Mouse (Mus musculus) limb, embryonic 14.5 days (tissue): ENCODE measurements around the gene Hdac1. TPM values are rescaled to one million over a fixed set of nuclear protein-coding genes. Genes with fewer than 3 reads are reported as not detected.
A peak's percentile ranks its signal among the peaks of the same experiment; 100 is the strongest.
"Not testable (repeated sequence)": the region's sequence is repeated elsewhere in the genome, so short reads cannot be mapped to it uniquely, and the experiment has no call there.

Experiments used
- ATAC-seq: fragments of 200-750 bp; cut with Nextera tagmentation; 2 replicates; pipeline ENCODE4 v1.8.0; 2017; ENCODE audit warnings: low read depth, moderate number of reproducible peaks, moderate TSS enrichment; ENCODE audit not compliant: low FRiP score
- DNase-seq: peaks from one replicate; pipeline ENCODE4 v3.0.0-alpha.2; 2015; ENCODE audit warnings: low spot score
- H3K27ac ChIP-seq: fragments of 300-500 bp; sonication (generic); replicated peaks from 2 replicates; pipeline ENCODE4 v1.5.1; 2014; ENCODE audit warnings: low read depth, mild to moderate bottlenecking, low read length, moderate library complexity, mixed read lengths
- H3K27me3 ChIP-seq: fragments of 300-500 bp; sonication (generic); 2 replicates; pipeline ENCODE4 v1.6.1; 2014; ENCODE audit warnings: low read length, mixed read lengths; ENCODE audit not compliant: control insufficient read depth, insufficient read depth
- H3K36me3 ChIP-seq: fragments of 300-500 bp; sonication (generic); 2 replicates; pipeline ENCODE4 v1.6.1; 2014; ENCODE audit warnings: mild to moderate bottlenecking, low read length, moderate library complexity, mixed read lengths; ENCODE audit not compliant: control insufficient read depth, insufficient read depth
- H3K4me1 ChIP-seq: fragments of 300-500 bp; sonication (generic); 2 replicates; pipeline ENCODE4 v1.6.1; 2014; ENCODE audit warnings: antibody characterized with exemption, low read length, mixed read lengths; ENCODE audit not compliant: control insufficient read depth, insufficient read depth
- H3K4me2 ChIP-seq: fragments of 300-500 bp; sonication (generic); replicated peaks from 2 replicates; pipeline ENCODE4 v1.6.1; 2014; ENCODE audit warnings: low read depth, mild to moderate bottlenecking, low read length, moderate library complexity; ENCODE audit not compliant: severe bottlenecking
- H3K4me3 ChIP-seq: fragments of 300-500 bp; sonication (generic); replicated peaks from 2 replicates; pipeline ENCODE4 v1.5.1; 2014; ENCODE audit warnings: low read length
- H3K9ac ChIP-seq: fragments of 300-500 bp; sonication (generic); 2 replicates; pipeline ENCODE4 v1.6.1; 2014; ENCODE audit warnings: mild to moderate bottlenecking, low read depth, low read length, moderate library complexity; ENCODE audit not compliant: severe bottlenecking
- H3K9me3 ChIP-seq: fragments of 300-500 bp; sonication (generic); 2 replicates; pipeline ENCODE4 v1.6.1; 2016; ENCODE audit warnings: low read length; ENCODE audit not compliant: control insufficient read depth
- POLR2A ChIP-seq: fragments of 200-500 bp; IDR thresholded peaks from 2 replicates; pipeline ENCODE4 v1.8.0; 2012; ENCODE audit warnings: inconsistent platforms, mild to moderate bottlenecking, moderate library complexity, borderline replicate concordance; ENCODE audit not compliant: insufficient read depth, insufficient read length; ENCODE audit errors: extremely low read depth
- WGBS: fragments of 180-500 bp; shearing (Covaris S2); extraction: QIAGEN DNeasy Blood & Tissue Kit; methylation state at CpG from one replicate; pipeline ENCODE4 v1.1.7; 2014; 5-methylcytosine and 5-hydroxymethylcytosine counted together
- polyA plus RNA-seq, 2 experiments: library from polyadenylated mRNA; depleted of rRNA in 1 of 2; stranded (reverse) in 1 of 2; unstranded in 1 of 2; fragments of >200 nt; fragmentation: Nextera tagmentation in 1 of 2; extraction: Ambion mirVana in 1 of 2; gene quantifications; 2 replicates each; pipeline versions ENCODE4 v1.2.1 to v1.2.3; 2012 to 2014

Gene Hdac1
- polyA plus RNA-seq, 2 experiments = 201 to 209 TPM

DNA sequence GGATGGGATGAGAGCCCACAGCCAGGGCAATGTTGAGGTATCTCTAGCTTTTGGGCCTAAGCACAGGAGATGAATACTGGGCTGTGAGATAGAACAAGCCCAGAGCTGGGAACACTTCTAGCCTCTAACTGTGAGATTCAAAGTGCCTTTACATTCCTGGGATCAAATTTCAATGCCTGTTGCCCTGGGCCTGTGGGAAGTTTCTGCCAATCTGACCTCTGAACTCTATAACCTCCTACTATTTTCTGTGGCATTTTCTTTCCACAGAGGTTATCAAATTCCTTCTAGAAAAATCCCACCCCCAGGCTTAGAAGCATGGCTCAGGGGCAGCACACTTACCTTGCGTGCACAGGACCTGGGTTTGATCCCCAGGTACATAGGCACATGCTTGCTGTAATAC lies 7.8 kb upstream of the Hdac1 start:
- Histone ChIP-seq H3K4me3 (no peak overlapping the region), H3K27me3 (no peaks in the 10 kb centered on the region), H3K9me3 (no peaks in the 10 kb centered on the region), H3K36me3 (no peaks in the 10 kb centered on the region), H3K27ac (no peak overlapping the region), H3K4me1 (peaks cover under 1% of the 10 kb centered on the region; the same call in 1 of the 2 replicates), H3K9ac (no peak overlapping the region), H3K4me2 (no peak overlapping the region)
- DNase-seq (no peak), ATAC-seq (no peak)
- TF ChIP-seq POLR2A = no peak
- WGBS = 41% methylated on average over 1 of the region's 1 CpGs

DNA sequence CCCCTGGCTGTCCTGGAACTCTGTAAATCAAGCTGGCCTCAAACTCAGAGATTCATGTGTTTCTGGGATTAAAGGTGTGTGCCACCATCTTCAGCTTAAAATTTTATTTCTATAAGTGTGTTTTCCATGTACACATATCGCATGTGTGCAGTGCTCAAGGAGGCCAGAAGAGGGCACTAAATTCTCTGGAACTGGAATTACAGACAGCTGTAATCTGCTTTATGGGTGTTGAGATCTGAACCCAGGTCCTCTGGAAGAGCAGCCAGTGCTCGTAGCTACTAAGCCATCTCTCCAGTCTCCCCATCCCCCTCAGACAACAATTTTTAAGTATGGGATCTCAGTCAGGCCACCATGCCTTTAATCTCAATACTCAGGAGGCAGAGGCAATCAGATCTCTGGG lies 6.8 kb upstream of the Hdac1 start:
- Histone ChIP-seq H3K4me2 (no peak overlapping the region), H3K36me3 (no peaks in the 10 kb centered on the region), H3K4me3 (no peak overlapping the region), H3K27ac (no peak overlapping the region), H3K9ac (no peak overlapping the region), H3K9me3 (no peaks in the 10 kb centered on the region), H3K4me1 (no peaks in the 10 kb centered on the region), H3K27me3 (no peaks in the 10 kb centered on the region)
- no peak for ATAC-seq
- 92% methylated on average over 2 of the region's 2 CpGs for WGBS
- no peak for DNase-seq
- TF ChIP-seq POLR2A = no peak

DNA sequence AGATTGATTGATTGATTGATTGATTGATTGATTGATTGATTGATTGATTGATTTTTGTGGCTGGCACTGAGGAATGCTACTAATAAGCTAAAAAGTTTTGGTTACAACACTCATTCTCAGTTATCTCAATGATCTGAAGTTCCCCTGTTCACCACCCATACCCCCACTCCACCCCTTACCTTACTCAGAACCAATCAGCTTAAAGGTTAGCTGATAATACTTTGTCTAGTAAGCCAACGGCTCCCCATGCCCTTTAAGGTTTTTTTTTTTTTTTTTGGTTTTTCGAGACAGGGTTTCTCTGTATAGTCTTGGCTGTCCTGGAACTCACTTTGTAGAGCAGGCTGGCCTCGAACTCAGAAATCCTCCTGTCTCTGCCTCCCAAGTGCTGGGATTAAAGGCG lies 5.1 kb upstream of the Hdac1 start:
- H3K36me3 ChIP-seq, H3K4me2 ChIP-seq, ATAC-seq, DNase-seq, H3K27me3 ChIP-seq, H3K4me1 ChIP-seq, H3K9me3 ChIP-seq, H3K9ac ChIP-seq, H3K4me3 ChIP-seq, H3K27ac ChIP-seq: not testable (repeated sequence)
- WGBS = 87% methylated on average over 4 of the region's 4 CpGs

DNA sequence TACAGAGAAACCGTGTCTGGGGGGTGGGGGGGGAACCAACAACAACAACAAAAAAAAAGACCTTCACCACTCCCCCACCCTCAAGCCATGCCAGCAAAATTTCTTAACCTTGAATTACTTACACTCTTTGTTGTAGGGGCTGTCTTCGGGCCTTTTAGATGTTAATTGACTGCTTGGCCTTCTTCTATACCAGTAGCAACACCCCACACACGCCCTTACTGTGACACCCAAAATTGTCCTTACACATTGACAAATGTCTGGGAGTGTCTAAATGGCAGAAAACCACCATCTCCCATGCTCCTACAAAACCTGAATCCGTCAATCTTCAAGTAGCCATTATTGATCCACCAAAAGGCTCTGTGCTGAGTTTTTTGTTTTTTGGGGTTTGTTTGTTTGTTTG lies 1.6 kb upstream of the Hdac1 start:
- Histone ChIP-seq H3K4me2 (no peak overlapping the region), H3K4me1 (peaks cover 7% of the 10 kb centered on the region), H3K27me3 (no peaks in the 10 kb centered on the region), H3K27ac (no peak overlapping the region), H3K9ac (no peak overlapping the region), H3K36me3 (no peaks in the 10 kb centered on the region; the same call in 1 of the 2 replicates), H3K4me3 (no peak overlapping the region), H3K9me3 (no peaks in the 10 kb centered on the region)
- no peak for TF ChIP-seq POLR2A
- no peak for DNase-seq
- no peak for ATAC-seq
- WGBS = 91% methylated on average over 4 of the region's 4 CpGs

DNA sequence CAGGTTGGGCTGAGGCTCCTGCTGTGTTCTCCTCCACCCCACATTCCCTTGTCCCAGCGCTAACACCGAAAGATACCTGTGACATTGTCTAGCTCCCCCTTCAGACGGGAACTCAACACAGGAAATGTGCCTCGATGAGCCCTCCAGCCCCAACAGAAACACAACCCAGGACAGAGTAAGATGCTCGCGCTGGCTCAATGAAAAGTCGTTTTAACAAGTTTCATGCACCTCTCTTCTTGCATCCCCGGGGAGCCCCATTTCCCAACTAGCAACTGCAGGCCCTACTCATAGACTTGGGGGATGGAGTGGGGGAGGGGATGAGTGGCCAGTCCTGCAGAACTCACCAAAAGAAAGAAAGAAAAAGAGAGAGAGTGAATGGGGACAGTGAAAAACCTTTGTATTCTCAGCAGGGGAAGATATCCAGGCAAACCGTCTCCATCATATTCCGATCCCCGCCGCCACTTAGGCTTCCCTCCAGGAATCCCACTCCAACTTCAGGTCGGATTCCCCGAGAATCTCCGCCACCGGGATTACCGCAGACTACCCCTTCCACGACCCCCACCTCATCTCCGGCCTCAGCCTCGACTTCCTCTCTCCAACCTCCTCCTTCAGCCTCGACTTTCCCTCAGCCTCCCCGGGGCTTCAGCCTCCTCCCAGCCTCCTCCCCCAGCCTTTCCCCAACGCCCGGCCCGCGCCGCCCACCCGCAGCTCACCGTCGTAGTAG lies 483 bp downstream of the Hdac1 start:
- WGBS = 0% methylated on average over 26 of the region's 30 CpGs
- H3K4me3 ChIP-seq = peak overlapping the region; percentile 83
- ATAC-seq = no peak

More for the DNA sequence above, 483 bp downstream of the Hdac1 start:
- Histone ChIP-seq H3K4me2 (peak overlapping the region; percentile 85), H3K4me1 (peaks cover 7% of the 10 kb centered on the region), H3K36me3 (peaks cover 10% of the 10 kb centered on the region), H3K27ac (peak overlapping the region; percentile 77), H3K27me3 (no peaks in the 10 kb centered on the region), H3K9ac (peak overlapping the region; percentile 79), H3K9me3 (no peaks in the 10 kb centered on the region)
- DNase-seq = peak; percentile 12
- no peak for TF ChIP-seq POLR2A
